20 mouse cellular contexts compared by ENCODE assay signal in genomic region chr10:93876772-93877171, GRCm38 (mm10). TPM values are rescaled to one million over a fixed set of nuclear protein-coding genes. Genes with fewer than 3 reads are reported as not detected.
"Had no signal": no experiment of that assay in that cellular context is flagged by ENCODE, and none has a peak within 500 bp of the region (broad histone marks: within the 10 kb centered on the region; RNA-seq: fewer than 3 reads in every experiment).

No protein-coding gene starts in this region.

- H3K4me2 ChIP-seq: intestine, embryonic 15.5 days; kidney, embryonic 15.5 days; liver, embryonic 13.5 days; midbrain, embryonic 11.5 days; neural tube, embryonic 12.5 days; neural tube, embryonic 15.5 days had no signal

- ATAC-seq: intestine, embryonic 15.5 days had no signal

- H3K9ac ChIP-seq: intestine, embryonic 15.5 days; kidney, embryonic 15.5 days; liver, embryonic 13.5 days; neural tube, embryonic 12.5 days; neural tube, embryonic 15.5 days had no signal

- H3K4me3 ChIP-seq: intestine, embryonic 15.5 days; kidney, embryonic 15.5 days; left cerebral cortex, adult 2 months; liver, embryonic 13.5 days; neural tube, embryonic 12.5 days; neural tube, embryonic 15.5 days had no signal

- H3K4me1 ChIP-seq: intestine, embryonic 15.5 days; kidney, embryonic 15.5 days; neural tube, embryonic 12.5 days; neural tube, embryonic 15.5 days had no signal

- H3K27ac ChIP-seq: intestine, embryonic 15.5 days; kidney, embryonic 15.5 days; left cerebral cortex, adult 2 months; liver, embryonic 13.5 days; neural tube, embryonic 12.5 days; neural tube, embryonic 15.5 days had no signal

- H3K9me3 ChIP-seq: intestine, embryonic 15.5 days; kidney, embryonic 15.5 days; liver, embryonic 13.5 days; neural tube, embryonic 12.5 days; neural tube, embryonic 15.5 days had no signal

- DNase-seq: kidney, adult 11 months; kidney, adult 8-10 months; kidney, postnatal 10 days; kidney, postnatal 36 days; layer of hippocampus, postnatal 36 days; liver, embryonic 13.5 days; lung, adult 2 months; lung, postnatal 14 days; lung, postnatal 4 days; midbrain, embryonic 14.5 days; right cerebral cortex, adult 18-20 months; right cerebral cortex, postnatal 14 days; right cerebral cortex, postnatal 4 days had no signal

- H3K27me3 ChIP-seq: intestine, embryonic 15.5 days; kidney, embryonic 15.5 days; liver, embryonic 13.5 days; neural tube, embryonic 12.5 days; neural tube, embryonic 15.5 days had no signal

RNA-seq across cellular contexts. Expression of gene Usp44, which starts 45.4 kb away (rescaled TPM):
- polyA plus RNA-seq: liver, adult 2 months had no signal
